Mouse (Mus musculus) urinary bladder, postnatal 25 days (tissue): ENCODE results near the gene Bcas2.
"Not testable (repeated sequence)": the region's sequence is repeated elsewhere in the genome, so short reads cannot be mapped to it uniquely, and the experiment has no call there.

ENCODE experiments used
- DNase-seq: peaks from one replicate; pipeline ENCODE4 v3.0.0; 2022; ENCODE audit warnings: low spot score

Bcas2 gene

DNA sequence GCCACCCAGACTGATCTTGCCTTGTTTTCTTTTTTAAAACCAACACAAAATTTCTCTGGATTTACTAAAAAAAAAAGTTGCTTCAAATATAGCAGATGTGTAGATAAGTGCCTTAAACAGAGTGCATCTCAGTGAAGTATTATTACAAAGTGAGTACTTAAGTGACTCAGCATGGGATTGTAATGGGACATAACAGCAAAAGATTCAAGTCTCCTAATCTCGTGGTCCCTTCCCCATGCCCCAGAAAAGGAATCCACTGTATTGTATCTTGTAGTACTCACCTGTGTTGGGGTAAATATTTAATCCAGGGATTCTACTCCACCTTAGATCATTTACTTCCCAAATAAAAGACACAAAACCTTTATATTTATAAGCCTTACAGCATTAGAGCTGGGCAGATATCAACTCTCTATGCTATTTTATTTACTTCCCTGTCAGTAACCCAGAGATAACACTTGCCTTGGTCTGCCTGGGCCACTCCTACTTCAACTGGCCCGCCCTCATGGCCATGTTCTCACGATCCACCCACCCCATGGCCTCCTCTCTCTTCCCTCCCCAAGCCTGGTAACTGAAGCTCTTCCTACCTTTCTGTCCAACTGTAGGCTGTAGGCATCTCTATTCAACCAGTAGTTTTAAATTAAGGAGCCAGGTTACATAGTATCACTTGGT, 12.1 kb upstream of the Bcas2 start:
- DNase-seq, result no peak

DNA sequence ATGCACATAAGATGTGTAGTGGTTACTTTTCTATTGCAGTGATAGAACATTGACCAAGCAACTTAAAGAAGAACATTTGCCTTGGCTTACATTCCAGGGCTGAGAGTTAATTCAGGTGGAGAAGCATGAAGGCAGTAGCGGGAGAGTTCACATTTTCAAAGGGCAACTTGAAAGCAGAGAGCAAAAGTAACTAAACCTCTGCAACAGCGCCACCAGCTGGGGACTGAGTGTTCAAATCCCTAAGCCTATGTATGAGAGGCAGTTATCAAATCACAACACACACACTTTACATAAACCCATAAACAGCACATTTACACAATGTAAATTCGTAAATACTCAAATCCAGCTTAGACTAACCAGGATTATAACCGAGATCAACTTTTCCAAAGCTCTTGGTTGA, 1.7 kb upstream of the Bcas2 start:
- DNase-seq, result peak; percentile 78

GRCm38 (mm10) chr3:103172615-103173014, 1.2 kb downstream of the Bcas2 start:
- no peak for DNase-seq

DNA sequence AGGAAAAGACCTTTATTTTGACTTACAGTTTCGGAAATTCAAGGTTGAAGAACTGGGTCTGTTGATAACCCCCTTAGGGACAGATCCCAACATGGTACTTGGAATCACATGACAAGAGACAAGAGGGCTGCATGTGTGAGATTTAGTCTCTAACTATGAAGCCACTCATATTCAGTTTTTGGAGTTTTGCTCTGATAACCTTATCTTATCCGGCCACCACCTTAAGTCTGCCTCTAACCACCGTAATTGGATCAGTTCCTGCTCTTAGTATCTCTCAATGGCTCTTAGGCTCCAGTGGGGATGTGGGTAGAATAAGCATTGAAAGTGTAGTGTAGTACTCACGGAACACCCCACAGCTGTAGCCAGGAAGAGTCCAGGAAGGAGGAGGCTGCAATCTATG, 5.3 kb downstream of the Bcas2 start:
- no peak for DNase-seq

GRCm38 (mm10) chr3:103179527-103179926, 8.1 kb downstream of the Bcas2 start:
- DNase-seq, result no peak

DNA sequence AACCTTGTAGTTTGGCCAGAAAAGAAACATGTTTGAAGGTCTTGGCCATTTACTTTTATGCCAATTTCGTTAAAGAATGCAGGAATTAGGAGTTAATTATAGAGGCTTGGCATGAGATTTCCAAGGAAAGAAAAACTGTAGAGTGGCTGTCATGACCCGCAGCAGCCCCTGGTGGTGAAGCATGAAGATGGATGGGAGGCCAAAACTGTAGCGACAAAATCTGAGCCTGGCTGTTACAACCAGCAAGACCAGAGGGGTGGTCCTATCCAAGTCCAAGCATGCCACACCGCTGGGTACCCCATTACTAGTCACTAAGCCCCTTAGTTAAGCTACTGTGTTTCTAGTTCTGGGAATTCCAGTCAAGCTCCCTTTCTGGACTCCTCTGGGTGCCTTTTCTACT, 9.7 kb downstream of the Bcas2 start:
- DNase-seq, result no peak

GRCm38 (mm10) chr3:103182821-103183220, 11.4 kb downstream of the Bcas2 start:
- no peak for DNase-seq

DNA sequence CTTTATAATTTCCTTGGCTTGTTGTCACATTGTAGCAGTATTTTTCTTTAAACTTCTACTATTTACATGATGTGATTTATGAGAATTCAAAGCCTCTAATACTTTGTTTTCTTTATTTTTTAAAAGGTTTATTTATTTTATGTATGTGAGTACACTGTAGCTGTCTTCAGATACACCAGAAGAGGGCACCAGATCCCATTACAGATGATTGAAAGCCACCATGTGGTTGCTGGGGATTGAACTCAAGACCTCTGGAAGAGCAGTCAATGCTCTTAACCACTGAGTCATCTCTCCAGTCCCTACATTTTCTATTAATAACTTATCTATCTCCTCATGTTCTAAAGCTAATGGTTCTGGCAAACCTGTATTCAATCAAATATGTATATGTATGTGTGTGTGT, 13.0 kb downstream of the Bcas2 start:
- DNase-seq, result not testable (repeated sequence)

GRCm38 (mm10) chr3:103188451-103188850, 17.0 kb downstream of the Bcas2 start:
- DNase-seq, result no peak

DNA sequence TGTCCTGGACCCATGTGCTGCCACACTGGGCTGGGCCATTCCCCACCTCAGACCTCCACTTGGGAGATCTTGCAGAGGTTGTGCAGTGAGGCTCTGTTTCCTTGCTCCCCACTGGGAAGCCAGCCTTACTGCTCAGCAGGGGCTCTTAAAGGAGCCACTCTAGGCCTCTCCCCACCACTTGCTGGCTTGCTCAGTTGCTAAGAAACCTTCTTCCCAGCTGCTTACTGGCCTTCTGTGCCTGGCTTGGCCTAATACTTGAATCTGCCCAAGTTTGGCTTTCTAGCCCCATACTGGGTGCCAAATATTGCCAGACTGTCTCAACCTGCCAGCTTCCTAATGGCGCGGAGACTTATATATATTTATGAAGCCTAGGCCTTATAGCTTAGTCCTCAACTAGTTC, 17.4 kb downstream of the Bcas2 start:
- DNase-seq, result no peak

GRCm38 (mm10) chr3:103192161-103192560, 20.7 kb downstream of the Bcas2 start:
- no peak for DNase-seq

DNA sequence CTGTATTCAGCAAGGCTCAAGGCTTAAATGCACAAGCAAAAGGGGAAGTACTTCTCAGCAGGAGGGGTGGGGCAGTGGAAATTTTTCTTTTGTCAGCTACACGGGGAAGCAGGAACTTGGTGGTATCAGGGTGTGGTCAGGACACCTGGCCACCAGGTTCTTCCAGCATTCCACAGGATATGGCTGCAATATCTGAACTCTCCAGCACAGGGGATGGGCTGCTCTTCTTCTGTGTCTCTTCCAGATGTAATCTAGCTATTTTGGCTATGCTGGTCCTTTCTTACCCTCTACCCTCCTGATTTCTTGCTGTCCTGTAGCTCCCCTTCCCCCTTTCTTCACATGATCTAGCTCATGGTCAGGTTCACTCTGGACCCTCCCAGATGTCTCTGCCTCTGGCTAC, 21.7 kb downstream of the Bcas2 start:
- no peak for DNase-seq

DNA sequence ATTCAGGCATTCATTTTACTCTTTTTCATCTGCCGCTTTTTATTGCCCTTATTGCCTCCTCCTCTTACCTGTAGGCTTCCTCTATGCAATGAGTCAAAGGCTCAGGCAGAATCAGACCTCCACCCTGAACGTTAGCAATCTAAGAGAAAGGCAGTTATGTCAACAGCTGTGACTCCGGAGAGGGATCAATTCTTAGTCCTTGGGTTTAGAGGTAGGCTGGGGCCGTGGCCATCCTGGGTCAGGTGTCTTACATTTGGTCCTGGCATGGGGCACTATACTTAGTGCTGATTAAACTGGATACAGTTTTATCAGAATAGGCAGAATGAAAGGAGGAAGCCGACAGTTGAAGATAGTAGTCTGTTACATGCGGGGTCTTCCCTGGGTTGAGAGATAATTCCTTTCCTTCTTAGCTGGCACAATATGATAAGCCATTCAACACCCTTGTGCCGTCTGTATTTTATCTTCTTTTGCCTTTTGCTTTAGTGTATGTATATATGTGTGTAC, 24.9 kb downstream of the Bcas2 start:
- DNase-seq, result no peak

GRCm38 (mm10) chr3:103199386-103199785, 27.9 kb downstream of the Bcas2 start:
- DNase-seq, result no peak

- not testable (repeated sequence) for DNase-seq
Measured at GRCm38 (mm10) chr3:103201105-103201504, 29.6 kb downstream of the Bcas2 start.

GRCm38 (mm10) chr3:103203554-103203953, 32.1 kb downstream of the Bcas2 start:
- DNase-seq, result no peak

DNA sequence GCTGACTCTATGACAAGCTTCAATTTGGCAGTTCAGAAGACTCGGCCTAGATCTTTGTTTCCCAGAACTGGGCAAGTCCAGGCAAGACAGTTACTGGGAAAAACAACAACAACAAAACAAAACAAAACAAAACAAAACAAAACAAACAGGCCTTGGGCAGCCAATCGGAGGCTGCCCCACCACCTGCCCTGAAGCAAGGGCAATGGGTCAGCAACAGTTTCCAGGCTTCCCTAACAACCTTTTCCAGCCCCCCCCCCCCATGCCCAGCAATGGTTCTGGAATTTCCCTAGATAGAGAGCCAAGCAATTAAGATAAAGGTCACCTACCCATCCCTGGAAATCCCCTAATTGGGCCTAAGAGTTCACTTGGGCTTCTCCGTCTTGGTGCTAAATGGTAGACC, 33.0 kb downstream of the Bcas2 start:
- no peak for DNase-seq

DNA sequence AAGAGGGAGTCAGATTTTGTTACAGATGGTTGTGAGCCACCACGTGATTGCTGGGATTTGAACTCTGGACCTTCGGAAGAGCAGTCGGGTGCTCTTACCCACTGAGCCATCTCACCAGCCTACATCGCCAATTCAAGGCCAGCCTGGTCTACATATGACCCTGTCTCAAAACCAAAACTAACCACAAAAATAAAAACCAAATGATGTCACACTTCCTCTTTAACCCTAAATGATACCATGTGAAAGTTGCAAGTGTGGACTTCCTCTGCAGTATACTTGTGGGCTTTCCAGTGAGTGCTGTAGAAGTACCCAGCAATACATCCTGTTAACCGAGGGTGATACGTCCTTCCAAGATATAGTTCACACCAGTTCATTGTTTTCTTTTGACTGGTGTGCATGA, 34.9 kb downstream of the Bcas2 start:
- no peak for DNase-seq

- DNase-seq, result no peak
Measured at GRCm38 (mm10) chr3:103207749-103208148, 36.3 kb downstream of the Bcas2 start.

DNA sequence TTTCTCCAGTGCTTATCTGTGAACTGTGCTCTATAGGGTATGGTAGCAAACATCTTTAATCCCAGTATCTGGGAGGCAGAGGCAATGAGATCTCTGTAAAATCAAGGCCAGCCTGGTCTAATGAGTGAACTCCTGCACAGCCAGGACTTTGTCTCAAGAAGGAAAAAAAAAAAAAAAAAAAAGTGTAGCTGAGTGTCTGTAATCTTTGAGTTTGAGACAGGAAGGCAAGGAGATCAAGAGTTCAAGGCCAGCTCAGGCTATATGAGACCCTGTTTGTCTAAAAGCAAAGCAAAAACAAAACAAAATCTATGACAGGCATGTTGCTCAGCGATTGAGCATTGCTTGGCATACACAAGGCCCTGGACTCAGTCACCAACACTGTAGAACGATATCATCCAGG, 36.8 kb downstream of the Bcas2 start:
- DNase-seq, result no peak

DNA sequence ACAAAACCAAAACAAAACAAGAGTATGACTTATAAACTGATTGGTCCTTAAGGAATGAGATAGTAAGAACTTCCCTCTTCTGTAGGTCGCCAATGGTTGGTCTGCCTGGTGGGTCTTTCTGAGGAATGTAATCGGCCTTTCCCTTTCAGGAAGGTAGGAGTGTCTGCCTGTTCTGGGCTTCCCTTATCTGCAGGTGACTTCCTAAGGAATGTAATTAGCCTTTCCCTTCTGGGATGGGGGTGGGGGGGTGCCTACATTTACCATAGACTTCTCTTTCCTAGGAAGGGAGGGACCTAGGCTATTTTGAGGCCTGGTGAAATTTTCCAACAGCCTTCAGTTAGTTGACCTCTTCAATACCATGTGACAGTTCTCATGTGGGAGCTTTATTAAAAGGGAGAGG, 39.6 kb downstream of the Bcas2 start:
- DNase-seq, result no peak

GRCm38 (mm10) chr3:103212142-103212541, 40.7 kb downstream of the Bcas2 start:
- no peak for DNase-seq

- no peak for DNase-seq
Measured at GRCm38 (mm10) chr3:103213537-103213936, 42.1 kb downstream of the Bcas2 start.

DNA sequence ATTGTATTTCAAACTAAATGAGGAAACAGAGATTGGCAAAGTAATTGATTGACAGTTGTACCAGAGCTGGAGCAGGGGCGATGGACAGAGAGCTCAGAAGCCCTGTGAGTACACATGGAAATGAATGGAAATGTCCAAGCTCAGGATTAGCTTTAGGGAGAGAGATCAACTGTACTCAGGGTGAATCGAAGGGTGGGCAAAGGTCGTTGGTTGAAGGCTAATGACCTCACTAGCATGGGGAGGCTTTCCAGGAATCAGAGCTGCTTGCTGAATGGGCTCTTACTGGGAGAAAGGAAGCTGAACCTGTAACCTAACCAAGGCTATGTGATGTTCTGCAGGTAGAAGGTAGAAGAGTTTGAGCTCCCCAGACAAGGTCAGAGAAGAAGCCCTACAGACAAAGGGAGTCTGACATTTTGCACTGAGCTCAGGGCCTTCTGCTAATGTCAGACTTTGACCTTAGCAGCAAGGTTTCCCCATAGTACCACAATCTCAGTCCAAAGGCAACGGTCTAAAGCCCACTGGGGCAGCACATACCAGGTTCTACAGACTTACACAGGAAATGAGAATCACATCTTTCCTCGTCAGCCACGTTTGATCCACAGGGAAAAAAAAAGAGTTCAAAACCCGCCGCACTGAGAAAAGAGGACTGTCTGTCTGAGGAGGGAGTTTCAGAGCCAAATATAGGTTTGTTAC, 43.3 kb downstream of the Bcas2 start:
- no peak for DNase-seq
